Mouse (Mus musculus): ENCODE measurements around the gene Aox4.

DNA sequence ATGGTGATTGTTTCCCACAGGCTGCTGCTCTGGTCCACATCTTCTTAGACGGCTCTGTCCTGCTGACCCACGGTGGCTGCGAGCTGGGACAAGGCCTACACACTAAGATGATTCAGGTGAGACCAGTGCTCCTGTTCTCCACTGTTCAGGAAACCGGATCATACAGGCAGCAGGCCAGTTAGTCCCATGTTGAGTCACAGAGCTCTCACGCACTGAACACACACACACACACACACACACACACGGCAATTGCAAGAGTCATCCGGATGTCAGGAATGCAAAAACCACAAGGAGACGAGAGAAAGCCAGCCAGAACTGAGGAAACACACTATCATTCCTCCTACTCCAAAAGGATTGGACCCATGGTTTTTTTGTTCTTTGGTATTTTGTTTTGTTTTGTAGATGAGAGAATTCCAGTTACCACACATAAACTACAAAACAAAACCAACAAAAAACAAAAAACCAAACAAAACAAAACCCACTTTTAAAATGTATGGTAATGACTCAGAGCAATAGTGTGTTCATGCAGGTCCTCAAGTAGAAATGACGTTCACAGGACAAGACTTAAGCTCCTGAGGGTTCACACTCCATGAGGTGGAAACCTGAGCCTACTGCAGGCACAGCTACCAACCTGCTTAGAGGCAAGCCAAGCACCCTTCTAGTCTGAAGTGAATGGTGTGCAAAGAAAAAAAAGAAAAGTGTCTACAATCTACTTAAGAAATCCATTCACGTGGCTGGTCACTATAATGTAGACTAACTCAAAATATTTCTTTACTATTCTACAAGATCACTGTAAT is 47.2 kb downstream of the Aox4 start:
- TF ChIP-seq GATA1 (IDR thresholded peaks at IDR 0.05; ENCODE audit: borderline replicate concordance, low read length) = no peak
- TF ChIP-seq FLI1 (IDR thresholded peaks at IDR 0.05; ENCODE audit: low read length) = no peak

Measured in megakaryocyte, embryonic 14.5 days (primary cell).